Mouse (Mus musculus): ENCODE measurements around the gene Tmem43. TPM values are rescaled to one million over a fixed set of nuclear protein-coding genes. Genes with fewer than 3 reads are reported as not detected.
"Not testable (repeated sequence)": the region's sequence is repeated elsewhere in the genome, so short reads cannot be mapped to it uniquely, and the experiment has no call there.

Tmem43 gene
- total and polyA plus RNA-seq, 2 experiments from 2014 or later: 59.4 to 83.4 TPM

DNA sequence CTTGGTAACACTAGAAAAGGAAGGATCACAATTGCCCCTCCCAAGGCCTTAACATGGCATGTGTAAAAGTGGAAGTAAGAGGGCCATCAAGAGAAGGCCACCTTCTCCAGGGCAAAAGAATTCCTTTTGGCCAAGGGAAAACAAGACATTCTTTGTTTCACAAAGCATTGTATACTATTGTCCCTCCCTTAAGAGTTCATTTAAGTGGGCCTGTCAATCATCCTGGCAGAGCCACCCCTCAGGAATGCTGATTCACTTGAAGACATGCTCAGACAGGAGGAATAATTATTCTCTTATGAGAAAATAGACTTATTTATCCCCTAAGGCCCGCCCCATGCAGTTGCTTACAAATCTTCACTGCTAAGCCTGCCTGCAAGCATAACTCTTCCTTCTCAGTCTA is 21.4 kb upstream of the Tmem43 start:
- DNase-seq: no peak

DNA sequence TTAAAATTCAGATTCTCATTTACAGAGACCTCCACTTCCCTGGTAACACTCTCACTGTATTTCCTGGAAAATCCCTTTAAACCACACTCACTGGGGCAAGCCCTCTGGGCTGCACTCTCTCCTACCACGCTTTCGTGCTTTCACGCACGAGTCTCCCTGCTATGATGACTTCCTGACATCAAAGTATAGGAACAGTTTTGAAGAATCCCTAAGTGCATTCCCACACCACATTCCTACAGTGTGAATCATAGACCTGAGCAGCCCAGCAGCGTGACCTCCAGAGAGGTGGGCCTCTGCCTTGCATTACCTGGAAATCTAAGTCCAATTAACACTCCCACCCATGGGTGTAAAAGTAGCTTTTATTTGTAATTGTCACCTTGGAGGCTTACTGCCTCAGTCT is 19.0 kb upstream of the Tmem43 start:
- no peak overlapping the region for H3K27ac ChIP-seq (ENCODE audit: low read depth, low read length)
- no peaks in the 10 kb centered on the region for H3K36me3 ChIP-seq (ENCODE audit: insufficient read depth)
- no peaks in the 10 kb centered on the region for H3K4me1 ChIP-seq (ENCODE audit: insufficient read depth)
- no peak for TF ChIP-seq CTCF (IDR thresholded peaks at IDR 0.05; ENCODE audit: low read depth)
- WGBS: 80% methylated on average over 5 of the region's 5 CpGs
- no peak overlapping the region for H3K4me3 ChIP-seq (ENCODE audit: low read depth, low read length)
- ATAC-seq: no peak
- no peak overlapping the region for H3K9ac ChIP-seq
- DNase-seq: no peak
- H3K4me2 ChIP-seq (ENCODE audit: low read depth): no peak overlapping the region
- H3K27me3 ChIP-seq (ENCODE audit: insufficient read depth, low read length): no peaks in the 10 kb centered on the region
- H3K9me3 ChIP-seq (ENCODE audit: low read length): no peaks in the 10 kb centered on the region

More for the DNA sequence above, 21.4 kb upstream of the Tmem43 start:
- Histone ChIP-seq H3K27ac (ENCODE audit: low read depth, low read length) (no peak overlapping the region), H3K4me2 (ENCODE audit: low read depth) (no peak overlapping the region), H3K4me3 (ENCODE audit: low read depth, low read length) (no peak overlapping the region), H3K9ac (no peak overlapping the region), H3K36me3 (ENCODE audit: insufficient read depth) (no peaks in the 10 kb centered on the region), H3K4me1 (ENCODE audit: insufficient read depth) (no peaks in the 10 kb centered on the region), H3K9me3 (ENCODE audit: low read length) (no peaks in the 10 kb centered on the region), H3K27me3 (ENCODE audit: insufficient read depth, low read length) (no peaks in the 10 kb centered on the region)
- 37% methylated on average over 1 of the region's 1 CpGs for WGBS
- TF ChIP-seq CTCF (IDR thresholded peaks at IDR 0.05; ENCODE audit: low read depth): no peak
- ATAC-seq: no peak

DNA sequence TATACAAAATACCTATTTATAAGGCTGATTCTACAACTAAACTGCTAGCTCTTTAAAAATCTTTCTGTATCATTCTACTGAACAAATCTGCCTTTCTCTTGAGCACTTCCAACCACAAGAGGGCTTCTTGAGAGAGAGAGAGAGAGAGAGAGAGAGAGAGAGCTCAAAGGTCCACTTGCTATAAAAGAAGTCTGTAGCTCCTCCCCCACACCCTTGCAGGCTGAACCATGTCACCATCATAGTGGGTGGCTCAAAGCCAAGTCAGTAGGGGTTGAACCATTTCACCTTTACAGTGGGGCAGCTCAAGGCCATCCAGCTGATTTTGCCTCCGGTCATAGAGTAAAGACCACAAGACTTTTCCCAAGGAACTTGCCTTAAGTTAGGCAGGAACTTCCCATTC is 14.0 kb upstream of the Tmem43 start:
- Histone ChIP-seq H3K4me1 (ENCODE audit: insufficient read depth) (no peaks in the 10 kb centered on the region), H3K9ac (no peak overlapping the region), H3K4me2 (ENCODE audit: low read depth) (no peak overlapping the region), H3K27me3 (ENCODE audit: insufficient read depth, low read length) (no peaks in the 10 kb centered on the region), H3K36me3 (ENCODE audit: insufficient read depth) (peaks cover 17% of the 10 kb centered on the region), H3K4me3 (ENCODE audit: low read depth, low read length) (no peak overlapping the region), H3K9me3 (ENCODE audit: low read length) (no peaks in the 10 kb centered on the region), H3K27ac (ENCODE audit: low read depth, low read length) (no peak overlapping the region)
- WGBS: 96% methylated on average over 1 of the region's 1 CpGs
- no peak for ATAC-seq
- DNase-seq: no peak
- TF ChIP-seq CTCF (IDR thresholded peaks at IDR 0.05; ENCODE audit: low read depth): no peak

DNA sequence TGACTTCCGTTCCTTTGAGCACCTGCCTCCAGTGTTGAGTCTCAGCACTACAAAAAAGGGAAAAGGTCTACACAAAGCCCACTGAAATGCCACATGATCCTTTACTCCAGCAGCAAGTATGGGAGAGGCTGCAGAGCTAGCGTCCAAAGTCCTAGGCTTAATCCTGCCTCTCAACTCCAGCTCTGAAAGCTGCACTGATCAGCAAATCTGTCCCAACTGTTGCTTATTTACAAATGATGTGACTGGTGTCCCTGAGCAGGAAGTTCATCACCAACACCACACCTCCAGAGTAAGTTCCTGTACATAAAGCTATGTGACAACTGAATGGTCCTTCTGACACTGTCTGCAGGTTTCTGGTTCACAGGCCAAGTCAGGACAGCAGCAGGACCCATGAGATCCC is 7.7 kb upstream of the Tmem43 start:
- ATAC-seq: no peak
- H3K27me3 ChIP-seq (ENCODE audit: insufficient read depth, low read length): no peaks in the 10 kb centered on the region
- 87% methylated on average over 2 of the region's 2 CpGs for WGBS
- H3K9me3 ChIP-seq (ENCODE audit: low read length): no peaks in the 10 kb centered on the region
- peaks cover 49% of the 10 kb centered on the region for H3K36me3 ChIP-seq (ENCODE audit: insufficient read depth)
- no peaks in the 10 kb centered on the region for H3K4me1 ChIP-seq (ENCODE audit: insufficient read depth)
- H3K4me3 ChIP-seq (ENCODE audit: low read depth, low read length): no peak overlapping the region
- DNase-seq: no peak
- H3K4me2 ChIP-seq (ENCODE audit: low read depth): no peak overlapping the region
- H3K27ac ChIP-seq (ENCODE audit: low read depth, low read length): no peak overlapping the region
- TF ChIP-seq CTCF (IDR thresholded peaks at IDR 0.05; ENCODE audit: low read depth): no peak
- H3K9ac ChIP-seq: no peak overlapping the region

DNA sequence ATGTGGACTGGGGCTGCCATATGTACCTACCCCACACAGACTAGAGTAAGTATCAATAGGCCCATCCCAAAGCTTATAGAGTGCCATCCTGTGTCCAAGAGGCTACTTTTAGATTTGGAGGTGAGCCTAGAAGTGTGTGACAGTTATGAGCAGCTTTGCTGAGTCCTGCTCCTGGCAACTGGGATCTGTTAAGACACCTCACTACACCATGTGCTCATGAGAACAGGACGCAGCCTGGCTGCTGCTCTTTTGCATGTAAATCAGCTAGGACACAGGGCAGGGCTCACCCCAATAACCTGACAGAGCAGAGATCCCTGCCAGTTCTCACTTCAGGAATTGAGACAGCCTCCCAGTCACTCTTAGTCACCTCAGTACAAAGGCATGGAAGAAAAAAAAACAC is 6.4 kb upstream of the Tmem43 start:
- H3K36me3 ChIP-seq (ENCODE audit: insufficient read depth): peaks cover 50% of the 10 kb centered on the region
- 79% methylated on average over 1 of the region's 1 CpGs for WGBS
- no peak overlapping the region for H3K4me3 ChIP-seq (ENCODE audit: low read depth, low read length)

DNA sequence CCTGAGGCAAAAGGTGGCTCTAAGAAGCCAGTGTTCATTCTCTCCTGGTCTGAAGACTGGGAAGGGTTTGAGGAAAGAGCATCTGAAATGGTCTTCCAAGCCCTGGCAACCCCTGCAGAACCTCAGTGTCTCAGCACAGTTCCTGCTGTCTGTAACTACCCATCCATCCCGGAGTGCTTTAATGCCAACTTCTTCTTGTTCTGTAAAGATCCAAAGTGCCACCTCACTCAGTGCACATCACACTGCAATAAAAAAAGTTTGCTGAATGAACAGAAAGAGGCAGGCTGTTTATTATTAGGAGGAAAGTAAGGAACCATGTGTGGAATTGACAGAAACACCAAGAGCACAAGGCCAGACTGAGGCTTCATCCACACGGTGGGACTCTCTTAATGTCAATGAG is 2.8 kb upstream of the Tmem43 start:
- H3K36me3 ChIP-seq (ENCODE audit: insufficient read depth): peaks cover 23% of the 10 kb centered on the region
- H3K9ac ChIP-seq: no peak overlapping the region
- no peak for TF ChIP-seq CTCF (IDR thresholded peaks at IDR 0.05; ENCODE audit: low read depth)
- no peaks in the 10 kb centered on the region for H3K9me3 ChIP-seq (ENCODE audit: low read length)
- H3K4me1 ChIP-seq (ENCODE audit: insufficient read depth): peaks cover 17% of the 10 kb centered on the region
- DNase-seq (no peak), ATAC-seq (no peak)
- H3K4me2 ChIP-seq (ENCODE audit: low read depth): no peak overlapping the region
- H3K27ac ChIP-seq (ENCODE audit: low read depth, low read length): no peak overlapping the region
- no peak overlapping the region for H3K4me3 ChIP-seq (ENCODE audit: low read depth, low read length)
- WGBS: 91% methylated on average over 2 of the region's 2 CpGs
- no peaks in the 10 kb centered on the region for H3K27me3 ChIP-seq (ENCODE audit: insufficient read depth, low read length)

More for the DNA sequence above, 6.4 kb upstream of the Tmem43 start:
- DNase-seq (no peak), ATAC-seq (no peak)
- Histone ChIP-seq H3K4me2 (ENCODE audit: low read depth) (no peak overlapping the region), H3K9ac (no peak overlapping the region), H3K27me3 (ENCODE audit: insufficient read depth, low read length) (no peaks in the 10 kb centered on the region), H3K9me3 (ENCODE audit: low read length) (no peaks in the 10 kb centered on the region), H3K4me1 (ENCODE audit: insufficient read depth) (peaks cover 2% of the 10 kb centered on the region; the same call in 1 of the 2 replicates), H3K27ac (ENCODE audit: low read depth, low read length) (no peak overlapping the region)
- no peak for TF ChIP-seq CTCF (IDR thresholded peaks at IDR 0.05; ENCODE audit: low read depth)

DNA sequence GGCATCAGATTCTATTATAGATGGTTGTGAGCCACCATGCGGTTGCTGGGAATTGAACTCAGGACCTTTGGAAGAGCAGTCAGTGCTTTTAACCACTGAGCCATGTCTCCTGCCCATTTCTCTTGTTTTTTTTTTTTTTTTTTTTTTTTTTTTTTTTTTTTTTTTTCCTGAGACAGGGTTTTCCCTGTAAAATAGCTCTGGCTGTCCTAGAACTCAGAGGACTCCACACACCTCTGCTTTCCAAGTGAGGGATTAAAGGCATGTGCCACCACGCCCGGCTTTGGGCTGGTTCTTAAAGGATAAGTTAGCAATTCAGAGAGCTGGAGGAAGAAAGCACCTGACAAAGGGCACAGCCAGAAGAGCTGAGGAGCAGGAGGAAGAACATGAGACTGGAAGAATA is 2.1 kb upstream of the Tmem43 start:
- not testable (repeated sequence) for H3K27me3 ChIP-seq (ENCODE audit: insufficient read depth, low read length); H3K27ac ChIP-seq (ENCODE audit: low read depth, low read length); H3K4me3 ChIP-seq (ENCODE audit: low read depth, low read length); H3K4me2 ChIP-seq (ENCODE audit: low read depth); H3K9ac ChIP-seq; H3K9me3 ChIP-seq (ENCODE audit: low read length); DNase-seq; ATAC-seq
- peaks cover 17% of the 10 kb centered on the region for H3K4me1 ChIP-seq (ENCODE audit: insufficient read depth)
- peaks cover 19% of the 10 kb centered on the region for H3K36me3 ChIP-seq (ENCODE audit: insufficient read depth)
- 95% methylated on average over 3 of the region's 3 CpGs for WGBS

DNA sequence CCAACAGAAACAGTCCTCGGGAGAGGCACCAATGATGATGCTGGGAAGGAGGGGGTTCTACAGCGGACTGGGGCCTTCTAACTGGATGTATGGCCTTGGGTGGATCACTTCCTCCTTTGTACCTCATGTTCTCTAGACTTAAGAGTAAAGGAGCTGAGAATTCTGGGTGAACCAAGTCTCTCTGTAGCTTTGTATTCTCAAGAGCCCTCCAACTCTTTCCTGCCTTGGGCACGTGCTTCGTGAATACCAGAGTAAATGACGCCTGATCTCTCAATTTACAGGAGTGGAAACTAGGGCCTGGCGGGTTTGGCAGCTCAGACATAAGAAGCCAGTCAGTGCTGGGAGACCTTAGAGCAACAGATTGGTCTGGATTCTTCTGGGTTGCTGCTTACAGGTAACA is 1.2 kb upstream of the Tmem43 start:
- Histone ChIP-seq H3K4me3 (ENCODE audit: low read depth, low read length) (peak overlapping the region; percentile 68), H3K27me3 (ENCODE audit: insufficient read depth, low read length) (no peaks in the 10 kb centered on the region), H3K36me3 (ENCODE audit: insufficient read depth) (peaks cover 23% of the 10 kb centered on the region), H3K9ac (peak overlapping the region; percentile 69), H3K4me1 (ENCODE audit: insufficient read depth) (peaks cover 17% of the 10 kb centered on the region), H3K4me2 (ENCODE audit: low read depth) (peak overlapping the region; percentile 59), H3K27ac (ENCODE audit: low read depth, low read length) (peak overlapping the region; percentile 74), H3K9me3 (ENCODE audit: low read length) (no peaks in the 10 kb centered on the region)
- TF ChIP-seq CTCF (IDR thresholded peaks at IDR 0.05; ENCODE audit: low read depth): no peak
- 30% methylated on average over 6 of the region's 6 CpGs for WGBS
- DNase-seq: peak; percentile 28
- no peak for ATAC-seq
